Mouse (Mus musculus): ENCODE results near the gene Prune2. TPM values are rescaled to one million over a fixed set of nuclear protein-coding genes. Genes with fewer than 3 reads are reported as not detected.
A peak's percentile ranks its signal among the peaks of the same experiment; 100 is the strongest.

Gene Prune2
- 14.8 and 18.0 TPM in 2 replicates for polyA plus RNA-seq (2012; rRNA removed)

DNA sequence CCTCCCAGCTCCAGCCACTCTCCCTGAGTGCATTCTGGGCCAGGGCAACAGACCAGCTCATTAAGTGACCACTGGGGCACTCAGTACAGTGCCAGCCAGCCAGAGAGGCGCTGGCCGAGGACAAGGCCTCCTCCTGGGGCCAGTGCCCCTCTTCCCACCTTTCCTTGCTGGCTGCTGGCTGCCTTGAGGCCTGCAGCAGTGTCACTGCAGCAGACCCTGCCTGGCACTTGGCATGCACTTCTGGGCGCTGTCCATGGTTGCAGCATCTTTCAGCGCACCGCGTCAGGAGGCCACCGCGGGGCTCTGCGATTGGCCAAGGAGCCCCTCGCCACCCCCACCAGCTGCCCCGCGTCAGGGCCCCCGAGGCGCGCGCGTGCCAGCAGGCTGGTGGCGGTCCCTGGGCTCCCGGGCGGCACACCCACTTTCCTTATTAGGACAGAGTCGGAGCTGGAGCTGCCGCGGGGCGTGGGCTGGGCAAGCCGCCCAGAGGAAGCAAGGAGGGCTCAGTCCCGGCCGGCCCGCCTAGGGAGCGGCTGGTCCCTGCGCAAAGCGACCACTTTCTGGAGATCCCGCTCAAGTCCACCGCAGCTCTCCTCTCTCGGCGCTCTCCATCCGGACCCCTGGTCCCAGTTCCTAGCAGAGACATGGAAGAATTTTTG is at the start of gene Prune2:
Gene Prune2, plus strand, starts transcription at position 506 of the 659 bp plus-strand sequence.
- peak; percentile 41 for DNase-seq (ENCODE audit: low spot score)

DNA sequence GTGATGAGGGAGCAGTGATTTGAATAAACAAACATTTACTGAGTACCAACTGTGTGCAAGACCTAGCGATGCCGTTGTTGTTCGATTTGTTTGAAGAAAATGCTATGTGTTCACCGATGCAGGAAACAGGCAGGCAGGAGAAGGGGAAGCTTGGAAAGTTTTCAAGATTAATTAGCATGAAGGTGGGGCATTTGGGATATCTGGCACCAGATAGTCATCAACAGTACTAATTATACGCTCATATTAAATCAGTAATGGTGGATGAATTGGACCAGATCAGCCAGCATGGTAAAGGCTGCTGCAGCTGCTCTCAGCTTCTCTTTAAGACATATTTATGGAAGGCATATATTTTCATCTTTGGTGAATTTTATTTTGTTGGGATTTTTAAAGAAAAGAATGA is 44.4 kb upstream of the Prune2 start:
- DNase-seq (ENCODE audit: low spot score) = no peak

DNA sequence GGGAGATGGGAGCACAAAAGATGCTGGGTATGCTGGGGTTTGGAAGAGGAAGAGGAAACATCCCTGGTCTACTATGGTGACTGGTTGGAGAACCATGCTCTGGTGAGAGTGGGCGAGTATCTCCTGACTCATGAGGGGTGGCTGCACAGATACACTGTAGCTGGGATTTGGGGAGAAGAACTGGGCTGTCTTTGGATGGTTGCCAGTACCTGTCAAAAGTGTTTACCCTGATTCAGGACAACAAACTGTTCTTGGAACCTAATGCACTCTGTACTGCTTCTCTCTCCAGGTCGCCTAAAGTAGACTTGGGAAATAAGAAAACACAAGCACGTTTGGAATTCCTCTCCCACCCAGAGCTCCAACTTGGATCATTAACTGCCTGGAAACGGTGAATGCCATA is 31.4 kb upstream of the Prune2 start:
- DNase-seq (ENCODE audit: low spot score) = no peak

DNA sequence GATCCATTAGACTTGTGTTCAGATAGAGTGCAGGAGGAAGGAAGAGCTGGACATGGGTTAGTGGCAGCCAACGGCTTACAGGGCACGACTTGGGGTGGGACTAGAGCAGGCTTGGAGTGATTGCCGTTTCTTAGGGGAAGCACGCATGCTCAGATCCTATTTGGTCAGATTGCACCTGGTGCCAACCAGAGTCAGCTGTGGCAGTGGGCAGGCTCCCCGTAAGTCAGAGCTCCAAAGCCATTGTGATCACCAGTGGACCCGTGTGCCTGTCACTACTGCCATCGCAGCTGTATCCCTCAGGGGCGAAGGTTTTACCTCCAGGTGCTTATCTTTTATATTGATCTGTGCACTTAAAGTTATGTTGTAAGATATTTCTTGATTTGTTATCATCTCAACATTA is 21.3 kb upstream of the Prune2 start:
- DNase-seq (ENCODE audit: low spot score) = no peak

DNA sequence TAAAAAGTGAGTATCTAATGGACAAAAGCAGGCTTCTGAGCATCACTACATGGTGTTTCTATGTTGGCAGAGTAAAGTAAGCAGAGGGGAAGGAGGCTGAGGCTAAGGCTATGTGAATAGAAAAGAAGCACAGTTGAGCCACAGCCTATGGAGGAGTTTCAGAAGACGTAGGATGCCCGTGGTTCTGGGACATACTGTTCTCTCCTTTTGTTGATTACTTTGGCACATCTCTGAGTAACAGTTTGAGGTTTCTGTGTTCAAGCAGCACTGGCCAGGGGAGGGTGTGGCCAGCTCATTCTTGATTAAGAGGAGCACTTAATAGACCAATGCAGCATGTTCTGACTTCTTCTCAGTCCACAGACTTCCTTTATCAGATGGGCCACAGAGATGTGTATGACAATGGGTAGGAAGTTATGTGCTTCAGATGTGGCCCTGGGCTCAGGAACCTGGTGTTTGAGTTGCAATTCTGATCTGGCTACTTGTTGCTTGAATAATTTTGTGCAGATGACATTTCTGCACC is 7.1 kb upstream of the Prune2 start:
- no peak for DNase-seq (ENCODE audit: low spot score)

DNA sequence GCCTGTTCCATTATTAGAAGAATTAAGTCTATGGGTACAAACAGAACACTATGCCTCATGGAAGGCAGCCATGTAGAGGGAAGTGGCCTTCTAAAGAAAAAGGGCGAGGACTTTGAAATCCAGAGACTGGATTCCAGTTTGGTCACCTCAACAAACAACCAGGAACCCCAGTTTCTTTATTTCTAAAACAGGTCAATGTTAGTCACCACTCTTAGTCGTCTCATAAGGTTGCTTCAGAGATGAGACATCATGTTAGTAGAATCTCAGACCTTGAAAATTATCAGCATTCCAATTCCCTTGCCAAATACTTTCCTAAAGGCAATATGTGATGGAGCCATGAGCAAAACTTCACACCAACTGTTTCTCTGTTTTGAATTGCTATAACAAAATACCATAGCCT is 6.6 kb upstream of the Prune2 start:
- no peak for DNase-seq (ENCODE audit: low spot score)

DNA sequence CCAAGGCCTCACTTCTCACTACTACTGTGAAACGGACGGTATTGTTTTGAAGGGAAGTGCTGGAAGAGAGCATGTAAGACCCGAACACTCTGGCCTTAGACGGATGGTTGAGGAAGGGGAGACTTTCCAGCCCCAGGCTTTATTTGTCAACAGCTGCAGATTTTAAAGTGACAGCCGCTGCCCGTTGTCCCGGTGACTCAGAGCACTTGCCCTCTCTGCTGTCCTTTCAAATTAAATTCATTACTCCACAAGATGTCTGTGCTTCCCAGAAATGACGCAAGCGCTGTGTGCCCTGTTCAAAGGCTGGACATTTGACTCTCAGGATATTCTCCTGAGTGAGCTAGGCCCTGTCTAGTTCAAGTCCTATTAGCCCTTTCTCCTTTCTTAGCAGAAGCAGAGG is 5.9 kb upstream of the Prune2 start:
- no peak for DNase-seq (ENCODE audit: low spot score)

DNA sequence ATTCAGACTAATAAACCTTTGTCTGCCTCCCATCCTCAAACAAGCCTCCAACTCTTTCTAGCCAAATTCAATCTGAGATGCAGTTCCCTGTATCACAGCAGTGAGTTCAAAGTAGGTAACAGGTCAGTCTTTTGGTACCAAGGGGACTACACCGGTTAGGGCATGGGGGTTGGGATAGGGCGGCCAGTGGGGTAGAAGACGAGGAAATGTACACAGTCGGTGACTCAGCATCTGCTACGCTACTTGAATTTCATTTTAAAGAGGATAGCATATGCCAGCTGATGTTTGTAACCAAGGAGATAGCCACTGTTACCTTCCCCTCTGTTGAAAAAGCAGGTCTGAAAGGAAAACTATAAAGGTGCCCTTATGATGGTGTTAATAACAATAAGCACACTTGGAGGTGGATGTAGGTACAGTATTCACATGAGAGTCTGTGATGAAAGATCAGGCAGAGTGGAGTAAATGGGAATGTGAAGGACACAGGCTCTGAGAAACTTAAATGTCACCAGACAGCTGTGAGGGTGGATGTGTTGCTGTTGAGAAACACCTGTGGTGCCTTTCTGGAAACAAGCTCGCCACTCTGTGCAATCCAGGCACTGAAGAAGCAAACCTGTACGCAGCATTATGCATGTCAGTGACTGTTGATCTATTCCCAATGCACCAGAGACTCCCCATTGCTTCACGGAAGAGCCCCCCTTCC is 5.1 kb upstream of the Prune2 start:
- DNase-seq (ENCODE audit: low spot score) = no peak

DNA sequence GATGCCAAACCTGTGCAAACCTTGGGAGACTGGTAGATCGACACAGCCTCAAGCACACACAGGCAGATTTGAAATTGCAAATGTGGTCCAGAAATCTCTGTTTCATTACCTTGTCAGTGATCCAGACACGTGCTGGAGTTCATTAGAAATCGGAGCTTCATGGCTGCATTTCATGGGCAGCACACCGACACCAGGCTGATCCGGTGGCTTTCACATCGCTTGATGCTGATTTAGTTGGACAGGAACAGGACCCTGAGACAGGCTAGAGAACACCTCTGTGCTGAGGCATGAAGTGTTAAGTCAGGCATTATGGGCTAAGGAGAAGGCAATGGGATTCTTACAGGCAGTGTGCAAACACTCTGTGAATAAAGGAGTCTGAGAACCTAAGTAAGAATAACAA is 1.2 kb upstream of the Prune2 start:
- DNase-seq (ENCODE audit: low spot score) = no peak

DNA sequence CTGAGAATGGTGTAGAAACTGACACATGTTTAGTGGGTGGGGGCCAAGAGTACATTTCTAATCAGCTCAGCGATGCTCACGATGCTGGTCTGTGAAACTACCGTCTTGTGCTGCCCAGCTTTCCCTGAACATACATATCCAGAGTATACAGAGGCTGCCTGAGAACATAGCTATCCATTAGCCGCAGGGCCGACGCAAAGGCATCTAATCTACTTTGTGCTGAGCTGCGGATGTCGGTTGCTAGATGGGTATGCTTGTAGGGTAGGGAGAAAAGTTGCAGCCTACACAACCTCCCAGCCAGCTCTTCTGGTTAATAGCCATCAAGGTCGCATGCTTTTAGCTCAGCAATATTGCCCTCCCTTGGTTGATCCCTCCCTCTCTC is 696 bp upstream of the Prune2 start:
- no peak for DNase-seq (ENCODE audit: low spot score)

DNA sequence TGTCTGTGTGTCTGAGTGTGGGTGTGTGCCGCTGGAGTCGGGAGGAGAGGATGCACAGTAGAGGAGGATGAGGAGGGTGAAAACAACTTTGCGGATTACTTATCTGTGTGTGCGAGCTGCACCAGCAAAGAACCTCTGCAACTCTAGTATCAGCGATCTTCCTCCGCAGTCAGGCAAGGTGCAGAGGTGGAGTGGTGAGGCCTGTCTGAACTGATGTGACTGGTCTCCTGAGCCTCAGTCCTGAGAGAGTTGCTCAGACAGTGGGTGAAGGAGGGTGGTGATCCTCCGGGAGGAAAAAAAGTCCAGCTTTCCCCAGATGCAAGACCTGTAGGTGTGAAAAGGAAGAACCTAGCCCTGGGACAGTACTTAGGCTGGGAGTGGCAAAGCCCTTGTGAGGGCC is 401 bp downstream of the Prune2 start:
- DNase-seq (ENCODE audit: low spot score) = no peak

DNA sequence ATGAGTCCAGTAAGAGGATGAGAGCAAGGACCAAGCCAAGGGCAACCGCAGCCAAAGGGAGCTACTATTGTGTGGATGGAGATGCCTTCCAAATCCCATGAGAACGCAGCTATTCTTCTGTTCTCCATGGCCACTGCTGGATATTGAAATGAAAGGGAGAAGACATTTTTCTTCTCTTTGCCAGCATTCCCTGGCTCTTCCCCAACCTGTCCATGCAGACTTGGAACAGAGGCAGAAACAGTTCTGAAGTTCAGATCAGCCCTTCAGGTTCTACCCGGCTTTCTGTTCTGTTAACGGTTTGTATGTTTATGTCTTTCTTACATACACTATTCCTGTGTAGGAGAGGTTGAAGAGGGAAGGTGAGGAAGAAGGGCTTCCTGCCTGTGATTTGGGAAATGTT is 3.1 kb downstream of the Prune2 start:
- no peak for DNase-seq (ENCODE audit: low spot score)

DNA sequence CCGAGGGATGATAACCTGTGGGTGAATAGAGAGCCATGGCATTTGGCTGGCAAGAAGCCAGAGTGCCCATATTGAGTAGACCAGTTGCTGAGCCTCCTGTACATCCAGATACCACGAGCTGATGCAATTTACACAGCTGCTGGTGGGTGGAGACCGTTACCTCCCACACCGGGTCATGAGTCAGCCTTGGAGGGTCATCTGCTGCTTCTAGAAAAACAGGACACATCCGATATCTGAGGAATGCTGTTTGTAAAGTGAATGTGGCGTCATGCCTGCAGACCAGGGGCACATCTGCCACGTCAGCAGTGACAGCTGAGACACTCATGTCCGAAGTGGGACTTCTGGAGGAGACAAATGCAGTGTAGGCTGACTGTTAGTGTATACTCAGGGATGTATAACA is 3.6 kb downstream of the Prune2 start:
- no peak for DNase-seq (ENCODE audit: low spot score)

DNA sequence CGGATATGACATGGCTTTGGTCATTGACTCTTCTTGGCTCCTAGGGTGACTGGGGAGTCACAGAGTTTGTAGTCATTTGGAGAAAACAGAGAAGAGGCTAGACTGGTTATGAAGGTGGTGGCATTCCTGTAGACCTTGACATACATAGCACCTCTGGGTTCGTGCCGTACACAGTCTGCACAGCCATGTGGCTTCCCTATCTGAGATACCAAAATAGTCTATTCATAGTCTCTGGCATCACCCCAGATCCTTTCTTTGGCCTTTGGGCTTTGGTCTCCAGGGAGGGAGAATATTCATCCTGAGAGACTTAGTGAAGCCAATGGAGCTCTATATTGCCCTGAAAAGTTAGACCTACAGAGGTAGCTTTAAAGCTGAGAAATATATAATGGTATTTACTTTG is 5.1 kb downstream of the Prune2 start:
- DNase-seq (ENCODE audit: low spot score) = no peak

DNA sequence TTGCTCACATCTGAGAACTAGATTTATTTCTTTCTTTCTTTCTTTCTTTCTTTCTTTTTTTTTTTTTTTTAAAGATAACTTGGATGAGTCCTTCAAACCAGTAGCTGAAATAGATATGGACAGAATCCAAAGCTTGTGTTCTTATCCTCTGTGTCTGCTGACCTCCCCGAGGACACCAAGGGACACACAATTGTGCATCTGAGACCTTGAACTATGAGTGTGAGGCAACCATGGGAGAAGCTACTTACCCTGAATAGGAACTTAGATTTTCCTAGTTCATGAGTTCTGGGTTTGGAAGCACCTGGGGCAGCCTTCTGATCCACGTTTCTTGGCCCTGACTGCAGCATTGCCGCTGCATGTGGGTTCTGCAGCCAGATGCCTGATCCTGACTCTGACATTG is 7.3 kb downstream of the Prune2 start:
- DNase-seq (ENCODE audit: low spot score) = no peak

DNA sequence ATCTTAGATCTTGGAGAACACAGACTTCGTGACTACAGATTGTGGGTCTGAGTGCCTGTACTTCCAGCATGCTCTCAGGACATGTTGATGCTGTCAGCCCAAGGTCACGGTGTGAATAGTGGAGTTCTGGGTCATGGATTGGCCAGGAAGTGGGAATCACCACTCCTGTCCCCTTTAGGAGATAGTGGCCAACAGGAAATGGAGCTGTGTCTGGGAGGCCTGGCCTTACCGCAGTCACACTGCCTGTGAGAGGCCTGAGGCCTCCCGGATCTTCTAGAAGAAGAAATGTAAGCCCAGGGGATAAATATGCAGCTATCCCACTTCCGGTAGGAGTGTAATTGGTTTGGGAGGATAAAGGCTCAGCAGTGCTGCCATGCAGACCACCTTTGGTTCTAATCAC is 12.8 kb downstream of the Prune2 start:
- DNase-seq (ENCODE audit: low spot score) = no peak

DNA sequence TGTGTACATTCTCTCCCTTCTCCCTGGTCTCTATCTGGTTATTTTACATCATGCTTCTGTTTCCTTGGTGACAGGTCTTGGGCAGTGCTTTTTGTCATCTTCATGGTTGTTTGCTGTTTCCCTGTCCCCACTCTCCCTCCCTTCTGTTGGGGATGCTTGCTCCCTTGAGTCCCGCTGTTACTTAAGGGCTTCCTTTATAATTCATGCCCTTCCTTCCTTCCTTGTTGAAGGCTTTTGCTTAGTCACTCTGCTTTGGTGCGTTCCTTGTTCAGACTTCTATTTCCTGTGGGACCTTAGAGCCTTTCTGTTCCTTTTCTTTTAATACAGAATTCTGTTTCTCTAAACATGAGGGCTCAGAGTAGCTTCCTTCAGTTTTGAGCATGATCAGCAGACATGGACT is 14.7 kb downstream of the Prune2 start:
- no peak for DNase-seq (ENCODE audit: low spot score)

DNA sequence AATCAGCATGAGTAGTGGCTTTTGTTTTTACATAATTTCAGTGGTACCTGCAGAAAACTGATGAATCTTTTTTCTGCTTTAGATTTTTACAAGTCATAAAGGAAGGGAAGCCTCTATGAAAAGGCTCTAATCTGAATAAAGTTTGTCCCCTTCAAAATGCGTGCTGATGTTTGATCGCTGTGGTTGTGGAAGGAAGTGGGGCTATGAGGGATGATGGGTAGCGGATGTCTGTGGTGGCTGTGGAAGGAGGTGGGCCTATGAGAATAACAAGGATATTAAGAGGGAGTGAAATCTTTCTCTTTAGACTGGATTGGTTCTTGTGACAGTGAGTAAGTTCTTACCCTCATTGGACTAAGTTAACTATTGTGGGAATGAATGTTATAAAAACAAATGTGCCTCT is 23.0 kb downstream of the Prune2 start:
- DNase-seq (ENCODE audit: low spot score) = no peak

DNA sequence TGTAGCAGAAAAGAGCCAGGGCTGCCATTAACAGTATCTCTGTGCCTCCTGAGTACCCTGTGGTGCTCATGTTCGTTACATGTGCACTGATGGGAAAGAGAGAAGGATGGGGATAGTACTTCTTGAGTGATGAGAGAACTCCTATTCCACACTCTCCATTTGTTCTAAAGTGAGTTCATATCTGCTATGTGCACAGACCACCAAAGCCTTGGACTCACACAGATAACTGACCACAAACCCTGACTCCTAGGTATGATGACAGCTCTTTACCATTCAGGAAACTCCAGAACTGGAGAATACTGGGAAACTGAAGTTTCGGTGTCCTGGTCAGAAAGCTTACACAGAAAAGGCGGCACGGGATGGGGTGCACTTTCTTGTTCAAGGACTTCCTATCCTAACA is 25.8 kb downstream of the Prune2 start:
- no peak for DNase-seq (ENCODE audit: low spot score)

DNA sequence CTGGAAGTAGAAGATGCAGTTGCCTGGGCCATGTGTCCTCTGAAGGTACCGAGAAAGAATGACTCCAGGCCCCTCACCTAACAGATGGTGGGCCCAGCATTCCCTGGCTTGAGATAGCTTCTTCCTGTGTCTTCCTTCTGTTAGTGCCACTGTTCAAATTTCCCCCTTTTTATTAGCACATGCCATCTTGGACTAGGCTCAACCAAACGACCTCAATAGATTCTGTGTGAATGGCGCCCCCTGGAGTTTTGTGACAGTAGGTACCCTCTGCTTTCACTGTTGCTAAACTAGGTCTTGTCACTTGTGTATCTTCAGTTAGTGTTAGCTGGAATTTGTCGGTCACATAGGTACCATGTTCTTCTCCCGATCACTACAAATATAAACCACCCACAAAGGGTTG is 29.0 kb downstream of the Prune2 start:
- DNase-seq (ENCODE audit: low spot score) = no peak

DNA sequence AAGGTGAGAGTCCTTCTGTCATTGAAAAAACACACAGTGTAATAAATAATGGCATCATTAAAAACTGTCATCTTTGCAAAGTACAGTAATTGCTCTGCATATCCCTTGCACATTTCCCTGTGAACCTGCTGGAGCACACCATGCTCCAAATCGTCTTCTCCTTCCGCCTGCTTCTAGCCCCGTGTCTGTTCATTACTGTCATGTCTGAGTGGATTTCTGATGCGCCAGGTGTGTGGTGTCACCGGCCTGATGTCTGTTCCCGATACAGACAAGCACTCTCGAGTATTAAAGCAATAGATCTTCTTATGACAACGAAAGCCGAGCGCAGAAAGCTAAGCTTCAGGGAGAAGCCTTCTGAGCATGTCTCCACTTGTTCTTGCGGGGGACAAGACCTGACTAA is 32.1 kb downstream of the Prune2 start:
- no peak for DNase-seq (ENCODE audit: low spot score)

DNA sequence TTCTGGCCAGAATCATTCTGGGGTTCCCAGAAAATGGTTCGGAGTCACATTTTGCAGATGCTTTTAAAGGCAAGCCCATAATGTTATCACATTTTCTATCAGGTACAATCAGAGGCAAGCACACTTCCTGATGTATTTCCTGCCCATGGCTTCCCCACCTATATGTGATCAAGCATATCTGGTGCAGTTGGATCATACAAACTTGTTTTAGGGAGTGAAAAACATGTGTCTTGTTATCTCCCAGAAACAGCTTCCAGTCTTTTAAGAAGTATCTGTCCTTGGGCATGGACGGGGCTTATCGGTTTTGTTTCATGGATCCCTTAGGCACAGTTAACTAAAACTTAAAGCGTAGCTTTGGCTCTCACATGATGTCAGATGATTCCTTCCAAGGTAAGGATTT is 36.2 kb downstream of the Prune2 start:
- no peak for DNase-seq (ENCODE audit: low spot score)

DNA sequence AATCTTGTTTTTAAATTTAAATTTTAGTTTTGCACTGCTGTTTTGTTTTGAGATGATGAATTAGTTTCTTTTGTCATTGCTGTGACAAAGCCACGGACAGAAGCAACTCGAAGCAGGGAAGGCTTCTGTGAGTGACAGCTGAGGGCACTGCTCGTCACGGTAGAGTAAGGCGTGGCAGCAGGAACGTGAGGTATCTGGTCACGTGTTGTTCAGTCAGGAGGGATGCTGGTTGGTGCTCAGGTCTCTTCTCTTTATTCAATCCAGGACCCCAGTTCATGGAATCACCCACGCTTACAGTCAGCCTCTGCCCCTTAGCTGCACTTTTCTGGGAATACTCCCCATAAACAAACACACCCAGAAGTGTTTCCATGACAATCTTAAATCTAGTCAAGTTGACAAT is 38.3 kb downstream of the Prune2 start:
- DNase-seq (ENCODE audit: low spot score) = no peak

DNA sequence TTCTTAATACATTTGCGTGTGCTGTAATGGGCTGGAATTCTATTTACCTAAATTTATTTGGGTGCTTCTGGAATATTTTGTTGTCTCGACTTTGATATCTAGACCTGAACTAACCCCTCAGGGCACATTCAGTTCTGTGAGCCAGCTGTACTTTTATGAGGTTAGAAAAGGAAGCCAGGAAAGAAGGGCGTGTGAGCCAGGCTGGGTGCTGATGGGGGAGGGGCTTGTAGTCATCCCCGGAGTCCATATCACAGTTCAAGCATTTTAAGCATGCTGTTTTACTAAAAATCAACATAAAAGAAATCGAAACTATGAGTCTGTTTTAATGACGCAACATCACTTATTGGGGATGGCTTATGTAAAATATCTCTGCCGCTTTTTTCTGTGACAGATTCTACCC is 42.0 kb downstream of the Prune2 start:
- DNase-seq (ENCODE audit: low spot score) = no peak

Measured in urinary bladder, adult 2 months (tissue).